Mouse (Mus musculus) lung, postnatal 10 days (tissue): Measurements from ENCODE around the gene Pacrg.

ENCODE experiments used
- DNase-seq: peaks from one replicate; pipeline ENCODE4 v3.0.0; 2021

The Pacrg gene

GRCm38 (mm10) chr17:10840148-10840707, at the start of gene Pacrg, which contains the start of gene Prkn:
Gene Pacrg (minus strand): TSS chr17:10840311.
Gene Prkn (plus strand): TSS chr17:10840384.
- peak; percentile 98 for DNase-seq

GRCm38 (mm10) chr17:10887924-10888323, 47.8 kb upstream of the Pacrg start:
- no peak for DNase-seq

GRCm38 (mm10) chr17:10882260-10882659, 42.1 kb upstream of the Pacrg start:
- no peak for DNase-seq

- no peak for DNase-seq
These were observed 38.9 kb upstream of the Pacrg start for GRCm38 (mm10) chr17:10878986-10879385.

- no peak for DNase-seq
These were observed 34.4 kb upstream of the Pacrg start for GRCm38 (mm10) chr17:10874208-10875187.

GRCm38 (mm10) chr17:10854207-10854606, 14.1 kb upstream of the Pacrg start:
- DNase-seq: no peak

- peak; percentile 78 for DNase-seq
These were observed 655 bp upstream of the Pacrg start for GRCm38 (mm10) chr17:10840731-10841201.

- DNase-seq: no peak
These were observed 21.1 kb downstream of the Pacrg start for GRCm38 (mm10) chr17:10818971-10819370.

- no peak for DNase-seq
These were observed 31.5 kb downstream of the Pacrg start for GRCm38 (mm10) chr17:10808571-10808970.

- DNase-seq: no peak
These were observed 32.7 kb downstream of the Pacrg start for GRCm38 (mm10) chr17:10807261-10807998.

- no peak for DNase-seq
These were observed 33.4 kb downstream of the Pacrg start for GRCm38 (mm10) chr17:10806692-10807091.

- no peak for DNase-seq
These were observed 48.5 kb downstream of the Pacrg start for GRCm38 (mm10) chr17:10791661-10792060.

GRCm38 (mm10) chr17:10784401-10784920, 55.6 kb downstream of the Pacrg start:
- DNase-seq: no peak

- no peak for DNase-seq
These were observed 63.6 kb downstream of the Pacrg start for GRCm38 (mm10) chr17:10776503-10776902.

- DNase-seq: peak; percentile 18
These were observed 65.6 kb downstream of the Pacrg start for GRCm38 (mm10) chr17:10774468-10774867.

GRCm38 (mm10) chr17:10772207-10772606, 67.9 kb downstream of the Pacrg start:
- peak; percentile 25 for DNase-seq

GRCm38 (mm10) chr17:10769873-10770272, 70.2 kb downstream of the Pacrg start:
- no peak for DNase-seq

- DNase-seq: no peak
These were observed 73.2 kb downstream of the Pacrg start for GRCm38 (mm10) chr17:10766735-10767406.

GRCm38 (mm10) chr17:10764343-10764742, 75.8 kb downstream of the Pacrg start:
- no peak for DNase-seq

GRCm38 (mm10) chr17:10757455-10757854, 82.7 kb downstream of the Pacrg start:
- DNase-seq: no peak

- DNase-seq: peak; percentile 74
These were observed 95.2 kb downstream of the Pacrg start for GRCm38 (mm10) chr17:10744709-10745461.

GRCm38 (mm10) chr17:10740083-10740482, 100.0 kb downstream of the Pacrg start:
- DNase-seq: peak; percentile 18
